Comparison of ENCODE assay signal across 8 mouse cellular contexts in the genomic region with DNA sequence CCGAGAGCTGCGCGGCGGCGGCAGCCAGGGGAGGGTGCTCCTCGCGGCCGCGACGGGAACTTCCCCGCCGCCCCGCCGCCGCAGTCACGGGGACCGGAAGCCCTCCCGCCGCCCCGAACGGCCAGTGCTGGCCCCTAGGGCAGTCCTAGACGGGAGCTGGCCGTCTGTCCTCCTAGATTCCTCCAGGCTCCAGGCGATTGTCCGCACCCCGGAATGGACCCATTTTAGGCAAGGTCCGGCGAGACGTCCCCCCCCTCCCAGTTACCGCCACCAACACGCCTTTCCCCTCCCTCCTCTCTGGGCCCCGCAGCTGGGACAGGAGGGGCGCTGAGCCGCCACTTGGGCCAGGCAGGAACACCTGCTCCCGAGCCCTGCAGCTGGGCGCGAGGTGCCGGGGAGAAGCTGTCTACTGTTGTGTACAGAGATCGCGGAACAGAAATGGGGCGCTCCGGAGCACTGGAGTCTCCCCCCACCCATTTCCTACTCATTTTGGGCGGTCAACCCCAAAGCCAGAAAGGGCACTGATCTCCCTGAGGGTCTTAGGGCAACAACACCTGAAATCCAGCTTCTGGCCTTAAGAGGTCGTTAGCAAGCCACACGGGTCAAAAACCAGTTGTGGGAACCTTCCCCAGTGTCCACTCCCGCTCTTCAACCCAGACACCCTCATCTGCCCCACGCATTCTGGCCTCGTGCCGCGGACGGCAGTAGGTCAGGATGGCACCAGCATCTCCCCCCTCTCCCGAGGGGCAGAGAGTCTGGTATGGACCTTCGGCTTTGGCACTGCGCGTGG.
DNase-seq lines count a peak whose midpoint lies in the region; ATAC-seq and TF ChIP-seq lines count a peak whose summit lies in the region.

No protein-coding gene starts in this region.

- 2% methylated on average over 43 of the region's 55 CpGs for WGBS in heart, adult 2 months
- 4% methylated on average over 25 of the region's 55 CpGs for WGBS in intestine, postnatal 0 days
- WGBS in neural tube, embryonic 12.5 days: 1% methylated on average over 55 of the region's 55 CpGs

- peak overlapping the region; percentile 82 for H3K4me2 ChIP-seq in intestine, postnatal 0 days (replicated peaks; ENCODE audit: low read depth)
- H3K4me2 ChIP-seq in neural tube, embryonic 12.5 days (replicated peaks): peak overlapping the region; percentile 85

- no peak; the same call in 1 of the 2 replicates for TF ChIP-seq POLR2A in heart, adult 2 months (IDR thresholded peaks at IDR 0.05; ENCODE audit: insufficient read depth, low read depth, low read length)

- peak; percentile 69 for TF ChIP-seq CTCF in heart, adult 2 months (IDR thresholded peaks at IDR 0.05)
- TF ChIP-seq CTCF in intestine, postnatal 0 days (IDR thresholded peaks at IDR 0.05; ENCODE audit: low read depth): peak; percentile 63

- H3K4me3 ChIP-seq in heart, adult 2 months: peak overlapping the region; percentile 67
- peak overlapping the region; percentile 44 for H3K4me3 ChIP-seq in intestine, postnatal 0 days (ENCODE audit: low read depth, low read length)
- peak overlapping the region; percentile 45 for H3K4me3 ChIP-seq in neural tube, embryonic 12.5 days

- peak; percentile 22; the same call in 1 of the 2 replicates for ATAC-seq in intestine, postnatal 0 days
- ATAC-seq in neural tube, embryonic 12.5 days (ENCODE audit: low FRiP score, low read depth): 0 out of 2 replicates have a peak, but pooled peaks have one; percentile 1

- no peaks in the 10 kb centered on the region for H3K79me2 ChIP-seq in heart, adult 2 months (replicated peaks; ENCODE audit: control insufficient read depth, insufficient read depth, low read length)

- H3K9me3 ChIP-seq in intestine, postnatal 0 days (ENCODE audit: control insufficient read depth): no peaks in the 10 kb centered on the region
- H3K9me3 ChIP-seq in neural tube, embryonic 12.5 days: no peaks in the 10 kb centered on the region

- H3K36me3 ChIP-seq in heart, adult 2 months (ENCODE audit: control insufficient read depth, insufficient read depth, low read length): no peaks in the 10 kb centered on the region
- no peaks in the 10 kb centered on the region for H3K36me3 ChIP-seq in intestine, postnatal 0 days (ENCODE audit: control insufficient read depth, insufficient read depth)
- H3K36me3 ChIP-seq in neural tube, embryonic 12.5 days: no peaks in the 10 kb centered on the region

- DNase-seq in spleen, adult 18-20 months: peak; percentile 45 to 60
- no peak for DNase-seq in spleen, adult 12 weeks (ENCODE audit: low spot score)
- DNase-seq in embryo, embryonic 11 days: peak; percentile 60
- peak; percentile 82 to 83 for DNase-seq in heart, adult 2 months
- peak; percentile 57 to 67 for DNase-seq in lung, adult 18-20 months
- DNase-seq in urinary bladder, postnatal 10 days (ENCODE audit: low spot score): peak; percentile 9

- peak overlapping the region; percentile 84 for H3K9ac ChIP-seq in heart, adult 2 months (ENCODE audit: low read depth, low read length)
- H3K9ac ChIP-seq in intestine, postnatal 0 days (ENCODE audit: low read depth, low read length): peak overlapping the region; percentile 50
- peak overlapping the region; percentile 75 for H3K9ac ChIP-seq in neural tube, embryonic 12.5 days

- intact Hi-C loops in heart, adult 2 months (cut with DNase I): loop anchor here (2.0 to 10.0 kb wide), 4 partner anchors 81 to 423 kb away; no protein-coding TSS in a partner anchor

- peaks cover 4% of the 10 kb centered on the region for H3K4me1 ChIP-seq in heart, adult 2 months (ENCODE audit: control insufficient read depth, insufficient read depth, low read length)
- H3K4me1 ChIP-seq in intestine, postnatal 0 days (replicated peaks; ENCODE audit: control insufficient read depth, insufficient read depth, low read length): no peaks in the 10 kb centered on the region
- peaks cover 50% of the 10 kb centered on the region for H3K4me1 ChIP-seq in neural tube, embryonic 12.5 days

- H3K27me3 ChIP-seq in heart, adult 2 months (ENCODE audit: control insufficient read depth, insufficient read depth, low read length): no peaks in the 10 kb centered on the region
- H3K27me3 ChIP-seq in intestine, postnatal 0 days (replicated peaks; ENCODE audit: control insufficient read depth, insufficient read depth, low read length): peaks cover 10% of the 10 kb centered on the region; the same call in 1 of the 2 replicates
- peaks cover 77% of the 10 kb centered on the region for H3K27me3 ChIP-seq in neural tube, embryonic 12.5 days (replicated peaks)

- peak overlapping the region; percentile 96 for H3K27ac ChIP-seq in heart, adult 2 months
- peak overlapping the region; percentile 94 for H3K27ac ChIP-seq in intestine, postnatal 0 days (ENCODE audit: low read depth, low read length)
- peak overlapping the region; percentile 80 for H3K27ac ChIP-seq in neural tube, embryonic 12.5 days

- TF ChIP-seq EP300 in heart, adult 2 months (IDR thresholded peaks at IDR 0.05; ENCODE audit: insufficient read depth, low read depth, low read length): no peak
